Mouse (Mus musculus) kidney, postnatal 0 days (tissue): ENCODE measurements around the gene Borcs7. TPM values are rescaled to one million over a fixed set of nuclear protein-coding genes. Genes with fewer than 3 reads are reported as not detected.

Experiments used
- ATAC-seq: fragments of 200-750 bp; cut with Nextera tagmentation; replicated peaks from 2 replicates; pipeline ENCODE4 v1.8.0; 2017; ENCODE audit warnings: low read depth, moderate number of reproducible peaks, moderate TSS enrichment, moderate library complexity; ENCODE audit not compliant: low FRiP score
- DNase-seq: peaks from one replicate; pipeline ENCODE4 v3.0.0-alpha.2; 2016; ENCODE audit warnings: low spot score
- H3K27ac ChIP-seq: fragments of 300-500 bp; sonication (generic); 2 replicates; pipeline ENCODE4 v1.5.1; 2014; ENCODE audit warnings: mild to moderate bottlenecking
- H3K27me3 ChIP-seq: fragments of 300-500 bp; sonication (generic); 2 replicates; pipeline ENCODE4 v1.6.1; 2014; ENCODE audit warnings: low read length, mixed read lengths; ENCODE audit not compliant: insufficient read depth
- H3K36me3 ChIP-seq: fragments of 300-500 bp; sonication (generic); 2 replicates; pipeline ENCODE4 v1.6.1; 2014; ENCODE audit warnings: low read length, mixed read lengths; ENCODE audit not compliant: insufficient read depth
- H3K4me1 ChIP-seq: fragments of 300-500 bp; sonication (generic); replicated peaks from 2 replicates; pipeline ENCODE4 v1.6.1; 2014; ENCODE audit warnings: antibody characterized with exemption, low read length, mixed read lengths; ENCODE audit not compliant: insufficient read depth
- H3K4me2 ChIP-seq: fragments of 300-500 bp; sonication (generic); 2 replicates; pipeline ENCODE4 v1.6.1; 2014; ENCODE audit warnings: mild to moderate bottlenecking, low read length, moderate library complexity, mixed read lengths
- H3K4me3 ChIP-seq: fragments of 300-500 bp; sonication (generic); replicated peaks from 2 replicates; pipeline ENCODE4 v1.5.1; 2014; ENCODE audit warnings: low read depth, low read length
- H3K9ac ChIP-seq: fragments of 300-500 bp; sonication (generic); 2 replicates; pipeline ENCODE4 v1.6.1; 2014; ENCODE audit warnings: low read depth, low read length
- H3K9me3 ChIP-seq: fragments of 300-500 bp; sonication (generic); replicated peaks from 2 replicates; pipeline ENCODE4 v1.6.1; 2016; ENCODE audit warnings: low read length, inconsistent platforms, mixed read lengths
- CTCF ChIP-seq: IDR thresholded peaks from 2 replicates; pipeline ENCODE4 v1.5.1; 2016; ENCODE audit warnings: antibody characterized with exemption, low read depth, mild to moderate bottlenecking, moderate library complexity
- WGBS: fragments of 180-500 bp; shearing (Covaris S2); extraction: QIAGEN DNeasy Blood & Tissue Kit; methylation state at CpG from one replicate; pipeline ENCODE4 v1.1.7; 2014; 5-methylcytosine and 5-hydroxymethylcytosine counted together
- polyA plus RNA-seq: library from polyadenylated mRNA; unstranded; fragments of >200 nt; fragmentation: Nextera tagmentation; extraction: Ambion mirVana; gene quantifications from 2 replicates; pipeline ENCODE4 v1.2.1, GENCODE M21; 2015

The Borcs7 gene
- polyA plus RNA-seq, 1 experiment from 2014 or later, result 21.3 TPM

GRCm38 (mm10) chr19:46701156-46701555, 11.4 kb downstream of the Borcs7 start:
- Histone ChIP-seq H3K4me2 (no peak overlapping the region), H3K9me3 (no peaks in the 10 kb centered on the region), H3K9ac (no peak overlapping the region), H3K4me3 (no peak overlapping the region), H3K27ac (no peak overlapping the region), H3K4me1 (no peaks in the 10 kb centered on the region), H3K27me3 (no peaks in the 10 kb centered on the region), H3K36me3 (no peaks in the 10 kb centered on the region)
- DNase-seq (no peak), ATAC-seq (no peak)
- WGBS, result 68% methylated on average over 9 of the region's 9 CpGs
- no peak for TF ChIP-seq CTCF

GRCm38 (mm10) chr19:46705779-46706495, 16.2 kb downstream of the Borcs7 start:
- H3K4me1 ChIP-seq, result peaks cover 5% of the 10 kb centered on the region; the same call in 1 of the 2 replicates
- 60% methylated on average over 7 of the region's 7 CpGs for WGBS
- H3K9ac ChIP-seq, result no peak overlapping the region
- H3K4me3 ChIP-seq, result no peak overlapping the region
- H3K27ac ChIP-seq, result no peak overlapping the region
- DNase-seq (no peak), ATAC-seq (no peak)
- TF ChIP-seq CTCF, result no peak
- H3K4me2 ChIP-seq, result no peak overlapping the region
- no peaks in the 10 kb centered on the region for H3K27me3 ChIP-seq
- H3K36me3 ChIP-seq, result 0 out of 2 replicates have a peak, but pooled peaks cover 6% of the 10 kb centered on the region
- no peaks in the 10 kb centered on the region for H3K9me3 ChIP-seq

- peaks cover 5% of the 10 kb centered on the region; the same call in 1 of the 2 replicates for H3K4me1 ChIP-seq
- 60% methylated on average over 9 of the region's 9 CpGs for WGBS
- H3K4me3 ChIP-seq, result peak overlapping the region; percentile 44; the same call in 1 of the 2 replicates
- ATAC-seq (no peak), DNase-seq (no peak)
- no peak overlapping the region for H3K9ac ChIP-seq
- peak overlapping the region; percentile 69 for H3K4me2 ChIP-seq
- no peaks in the 10 kb centered on the region for H3K27me3 ChIP-seq
- no peak for TF ChIP-seq CTCF
- H3K36me3 ChIP-seq, result 0 out of 2 replicates have a peak, but pooled peaks cover 6% of the 10 kb centered on the region
- H3K9me3 ChIP-seq, result no peaks in the 10 kb centered on the region
- no peak overlapping the region for H3K27ac ChIP-seq
Measured at GRCm38 (mm10) chr19:46706540-46707295, 17.0 kb downstream of the Borcs7 start.

- Histone ChIP-seq H3K27me3 (no peaks in the 10 kb centered on the region), H3K27ac (peak within 1 kb of the TSS; percentile 70), H3K9ac (peak within 1 kb of the TSS; percentile 65), H3K4me3 (peak within 1 kb of the TSS; percentile 44), H3K9me3 (no peaks in the 10 kb centered on the region), H3K4me2 (peak within 1 kb of the TSS; percentile 69), H3K36me3 (0 out of 2 replicates have a peak, but pooled peaks cover 6% of the 10 kb centered on the region), H3K4me1 (peaks cover 5% of the 10 kb centered on the region; the same call in 1 of the 2 replicates)
- WGBS, result 8% methylated on average over 31 of the region's 31 CpGs
- DNase-seq (peak; percentile 76), ATAC-seq (peak; percentile 91)
- no peak for TF ChIP-seq CTCF
Measured at GRCm38 (mm10) chr19:46707296-46708151, 17.8 kb downstream of the Borcs7 start, which contains the start of gene As3mt. TSS of gene As3mt (plus strand) at chr19:46707458.

- Histone ChIP-seq H3K9me3 (no peaks in the 10 kb centered on the region), H3K9ac (no peak overlapping the region), H3K4me3 (no peak overlapping the region), H3K36me3 (0 out of 2 replicates have a peak, but pooled peaks cover 6% of the 10 kb centered on the region), H3K4me2 (no peak overlapping the region), H3K4me1 (peaks cover 5% of the 10 kb centered on the region; the same call in 1 of the 2 replicates), H3K27me3 (no peaks in the 10 kb centered on the region), H3K27ac (no peak overlapping the region)
- WGBS, result 81% methylated on average over 4 of the region's 4 CpGs
- no peak for DNase-seq
- ATAC-seq, result no peak
- TF ChIP-seq CTCF, result no peak
Measured at GRCm38 (mm10) chr19:46710614-46711013, 20.9 kb downstream of the Borcs7 start.
